11 mouse cellular contexts compared by ENCODE assay signal in the genomic region with DNA sequence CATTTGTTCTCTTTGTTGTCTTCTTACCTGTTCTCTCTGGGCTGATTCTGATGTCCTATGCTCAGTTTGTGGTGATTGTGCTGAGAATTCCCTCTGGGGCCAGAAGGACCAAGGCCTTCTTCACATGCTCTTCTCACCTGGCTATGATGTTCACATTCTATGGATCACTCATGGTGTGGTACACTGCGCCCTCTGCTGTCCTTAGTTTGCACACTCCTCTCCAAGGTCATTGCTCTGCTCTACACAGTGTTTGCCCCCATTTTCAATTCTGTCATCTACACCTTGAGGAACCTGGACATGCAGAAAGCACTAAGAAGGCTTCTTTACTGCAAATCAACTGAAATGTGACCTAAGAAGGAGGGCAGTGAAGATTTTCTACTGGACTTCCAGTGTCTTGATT. TPM values are rescaled to one million over a fixed set of nuclear protein-coding genes. Genes with fewer than 3 reads are reported as not detected.
DNase-seq lines count a peak whose midpoint lies in the region; ATAC-seq and TF ChIP-seq lines count a peak whose summit lies in the region.
"Had no signal": no experiment of that assay in that cellular context is flagged by ENCODE, and none has a peak within 500 bp of the region (broad histone marks: within the 10 kb centered on the region; RNA-seq: fewer than 3 reads in every experiment).

No protein-coding gene starts in this region.

- TF ChIP-seq POLR2A in heart, adult 2 months (IDR thresholded peaks at IDR 0.05; ENCODE audit: insufficient read depth, low read depth, low read length), result no peak
- no peak for TF ChIP-seq POLR2A in thymus, adult 2 months (IDR thresholded peaks at IDR 0.05; ENCODE audit: control insufficient read depth, extremely low read depth, insufficient read depth, low read length, poor library complexity)

- TF ChIP-seq EP300 in heart, adult 2 months (IDR thresholded peaks at IDR 0.05; ENCODE audit: insufficient read depth, low read depth, low read length), result no peak
- no peak for TF ChIP-seq EP300 in stomach, postnatal 0 days (optimal IDR thresholded peaks at IDR 0.05)

- no peaks in the 10 kb centered on the region for H3K4me1 ChIP-seq in heart, adult 2 months (ENCODE audit: control insufficient read depth, insufficient read depth, low read length)
- no peaks in the 10 kb centered on the region for H3K4me1 ChIP-seq in thymus, adult 2 months (replicated peaks; ENCODE audit: control insufficient read depth, insufficient read depth, low read length)
- H3K4me1 ChIP-seq in stomach, postnatal 0 days (replicated peaks; ENCODE audit: control insufficient read depth, insufficient read depth), result no peaks in the 10 kb centered on the region
- H3K4me1 ChIP-seq in hindbrain, embryonic 14.5 days (replicated peaks; ENCODE audit: control insufficient read depth, insufficient read depth, low read length), result no peaks in the 10 kb centered on the region
- H3K4me1 ChIP-seq: heart, embryonic 13.5 days; lung, embryonic 15.5 days had no signal

- DNase-seq in heart, adult 2 months, result no peak
- no peak for DNase-seq in heart, postnatal 4 days
- peak; percentile 42 for DNase-seq in thymus, adult 2 months
- DNase-seq in thymus, adult 18-20 months, result no peak
- peak; percentile 69 for DNase-seq in stomach, postnatal 0 days (ENCODE audit: low spot score)
- DNase-seq in MN1 (ENCODE audit: low spot score), result no peak
- no peak for DNase-seq in hindbrain, embryonic 14.5 days (ENCODE audit: low spot score)

- no peak overlapping the region for H3K9ac ChIP-seq in heart, adult 2 months (ENCODE audit: low read depth, low read length)
- no peak overlapping the region for H3K9ac ChIP-seq in stomach, postnatal 0 days (ENCODE audit: low read length)
- H3K9ac ChIP-seq in hindbrain, embryonic 14.5 days, result no peak overlapping the region
- H3K9ac ChIP-seq: heart, embryonic 13.5 days; lung, embryonic 15.5 days had no signal

- H3K4me2 ChIP-seq in stomach, postnatal 0 days (replicated peaks; ENCODE audit: low read depth), result no peak overlapping the region
- no peak overlapping the region for H3K4me2 ChIP-seq in hindbrain, embryonic 14.5 days (replicated peaks)
- H3K4me2 ChIP-seq: heart, embryonic 13.5 days; lung, embryonic 15.5 days had no signal

- no peak overlapping the region for H3K27ac ChIP-seq in heart, adult 2 months
- H3K27ac ChIP-seq in thymus, adult 2 months (ENCODE audit: control insufficient read depth, insufficient read depth, low read length), result no peak overlapping the region
- H3K27ac ChIP-seq in stomach, postnatal 0 days (replicated peaks), result no peak overlapping the region
- no peak overlapping the region for H3K27ac ChIP-seq in hindbrain, embryonic 14.5 days
- H3K27ac ChIP-seq: heart, embryonic 13.5 days; lung, embryonic 15.5 days had no signal

- no peaks in the 10 kb centered on the region for H3K79me2 ChIP-seq in heart, adult 2 months (replicated peaks; ENCODE audit: control insufficient read depth, insufficient read depth, low read length)

- 12% methylated on average over 1 of the region's 1 CpGs for WGBS in heart, adult 2 months
- 13% methylated on average over 1 of the region's 1 CpGs for WGBS in thymus, adult 2 months
- 0% methylated on average over 1 of the region's 1 CpGs for WGBS in stomach, postnatal 0 days
- 19% methylated on average over 1 of the region's 1 CpGs for WGBS in hindbrain, embryonic 14.5 days

- intact Hi-C loops in heart, adult 2 months (cut with DNase I), result no loop called here

- no peak overlapping the region for H3K4me3 ChIP-seq in heart, adult 2 months
- H3K4me3 ChIP-seq in thymus, adult 2 months (ENCODE audit: control insufficient read depth, insufficient read depth, low read length), result no peak overlapping the region
- H3K4me3 ChIP-seq in stomach, postnatal 0 days (ENCODE audit: low read depth, low read length), result no peak overlapping the region
- no peak overlapping the region for H3K4me3 ChIP-seq in hindbrain, embryonic 14.5 days (replicated peaks; ENCODE audit: low read length)
- H3K4me3 ChIP-seq: heart, embryonic 13.5 days; lung, embryonic 15.5 days had no signal

- peak; percentile 49 for TF ChIP-seq CTCF in heart, adult 2 months (IDR thresholded peaks at IDR 0.05)
- TF ChIP-seq CTCF in thymus, adult 2 months (IDR thresholded peaks at IDR 0.05; ENCODE audit: borderline replicate concordance, control insufficient read depth, extremely low read depth, insufficient read depth, low read length, poor library complexity), result no peak
- TF ChIP-seq CTCF in stomach, postnatal 0 days (IDR thresholded peaks at IDR 0.05; ENCODE audit: low read depth), result peak; percentile 77

- H3K27me3 ChIP-seq in heart, adult 2 months (ENCODE audit: control insufficient read depth, insufficient read depth, low read length), result no peaks in the 10 kb centered on the region
- H3K27me3 ChIP-seq in thymus, adult 2 months (ENCODE audit: control insufficient read depth, insufficient read depth, low read length), result no peaks in the 10 kb centered on the region
- H3K27me3 ChIP-seq in stomach, postnatal 0 days (ENCODE audit: control insufficient read depth, insufficient read depth, low read length), result no peaks in the 10 kb centered on the region
- H3K27me3 ChIP-seq in hindbrain, embryonic 14.5 days (ENCODE audit: control insufficient read depth, insufficient read depth, low read length), result no peaks in the 10 kb centered on the region
- H3K27me3 ChIP-seq: heart, embryonic 13.5 days; lung, embryonic 15.5 days had no signal

- no peaks in the 10 kb centered on the region for H3K36me3 ChIP-seq in heart, adult 2 months (ENCODE audit: control insufficient read depth, insufficient read depth, low read length)
- no peaks in the 10 kb centered on the region for H3K36me3 ChIP-seq in thymus, adult 2 months (ENCODE audit: control insufficient read depth, insufficient read depth, low read length)
- H3K36me3 ChIP-seq in stomach, postnatal 0 days (ENCODE audit: control insufficient read depth, insufficient read depth, low read length), result no peaks in the 10 kb centered on the region
- no peaks in the 10 kb centered on the region for H3K36me3 ChIP-seq in hindbrain, embryonic 14.5 days (replicated peaks; ENCODE audit: control insufficient read depth, insufficient read depth)
- H3K36me3 ChIP-seq: heart, embryonic 13.5 days; lung, embryonic 15.5 days had no signal

- ATAC-seq in granulocyte monocyte progenitor cell, adult 5-6 weeks (replicated peaks; ENCODE audit: poor library complexity, severe bottlenecking), result peak; percentile 68
- no peak for ATAC-seq in stomach, postnatal 0 days (ENCODE audit: low FRiP score, low TSS enrichment)
- ATAC-seq in hindbrain, embryonic 14.5 days (ENCODE audit: low FRiP score), result no peak

- no peaks in the 10 kb centered on the region for H3K9me3 ChIP-seq in stomach, postnatal 0 days (ENCODE audit: control insufficient read depth, low read length)
- H3K9me3 ChIP-seq in hindbrain, embryonic 14.5 days (ENCODE audit: control insufficient read depth, low read length), result no peaks in the 10 kb centered on the region
- H3K9me3 ChIP-seq: heart, embryonic 13.5 days; lung, embryonic 15.5 days had no signal

RNA-seq across cellular contexts. Expression of a gene that starts 13.0 kb away (rescaled TPM):
- total RNA-seq in heart, adult 2 months (2021), result not detected
- polyA plus RNA-seq in heart, adult 2 months (2012; rRNA removed), result not detected in 2 replicates
- total RNA-seq in heart, postnatal 4 days (2021), result not detected
- not detected in 2 replicates for polyA plus RNA-seq in thymus, adult 2 months (2012; rRNA removed)
- not detected in 2 replicates for total RNA-seq in granulocyte monocyte progenitor cell, adult 5-6 weeks (2014; fragmentation: Nextera tagmentation)
- total RNA-seq in granulocyte monocyte progenitor cell, adult 5-6 weeks (2017), result not detected in 2 replicates
- not detected in 2 replicates for polyA plus RNA-seq in stomach, postnatal 0 days (2015; fragmentation: Nextera tagmentation; extraction: Ambion mirVana)
- polyA plus RNA-seq in hindbrain, embryonic 14.5 days (2014; fragmentation: Nextera tagmentation; extraction: Ambion mirVana), result not detected in 2 replicates
- polyA plus RNA-seq: heart, embryonic 13.5 days; lung, embryonic 15.5 days; stomach, embryonic 14.5 days had no signal

RNA-seq across cellular contexts. Expression of a gene that starts 13.4 kb away (rescaled TPM):
- not detected for total RNA-seq in heart, adult 2 months (2021)
- not detected in 2 replicates for polyA plus RNA-seq in heart, adult 2 months (2012; rRNA removed)
- total RNA-seq in heart, postnatal 4 days (2021), result not detected
- not detected in 2 replicates for polyA plus RNA-seq in thymus, adult 2 months (2012; rRNA removed)
- not detected in 2 replicates for total RNA-seq in granulocyte monocyte progenitor cell, adult 5-6 weeks (2014; fragmentation: Nextera tagmentation)
- total RNA-seq in granulocyte monocyte progenitor cell, adult 5-6 weeks (2017), result not detected in 2 replicates
- polyA plus RNA-seq in stomach, postnatal 0 days (2015; fragmentation: Nextera tagmentation; extraction: Ambion mirVana), result not detected in 2 replicates
- polyA plus RNA-seq in hindbrain, embryonic 14.5 days (2014; fragmentation: Nextera tagmentation; extraction: Ambion mirVana), result not detected in 2 replicates
- polyA plus RNA-seq: heart, embryonic 13.5 days; lung, embryonic 15.5 days; stomach, embryonic 14.5 days had no signal

RNA-seq across cellular contexts. Expression of a gene that starts 19.5 kb away (rescaled TPM):
- total RNA-seq in heart, adult 2 months (2021), result 1 to 10 TPM; 3.2 to 3.3 TPM
- polyA plus RNA-seq in heart, adult 2 months (2012; rRNA removed), result 4.9 and 5.0 TPM in 2 replicates
- 1 to 10 TPM; 1.5 to 2.0 TPM for total RNA-seq in heart, postnatal 4 days (2021)
- polyA plus RNA-seq in thymus, adult 2 months (2012; rRNA removed), result 24.2 and 24.3 TPM in 2 replicates
- total RNA-seq in granulocyte monocyte progenitor cell, adult 5-6 weeks (2014; fragmentation: Nextera tagmentation), result 7.3 and 9.4 TPM in 2 replicates
- 16.9 and 23.6 TPM in 2 replicates for total RNA-seq in granulocyte monocyte progenitor cell, adult 5-6 weeks (2017)
- polyA plus RNA-seq in stomach, postnatal 0 days (2015; fragmentation: Nextera tagmentation; extraction: Ambion mirVana), result 4.2 and 4.3 TPM in 2 replicates
- polyA plus RNA-seq in hindbrain, embryonic 14.5 days (2014; fragmentation: Nextera tagmentation; extraction: Ambion mirVana), result 0.90 and 1.8 TPM in 2 replicates

RNA-seq across cellular contexts. Expression of a gene that starts 30.6 kb away (rescaled TPM):
- not detected for total RNA-seq in heart, adult 2 months (2021)
- polyA plus RNA-seq in heart, adult 2 months (2012; rRNA removed), result not detected in 2 replicates
- total RNA-seq in heart, postnatal 4 days (2021), result not detected
- not detected in 2 replicates for polyA plus RNA-seq in thymus, adult 2 months (2012; rRNA removed)
- not detected in 2 replicates for total RNA-seq in granulocyte monocyte progenitor cell, adult 5-6 weeks (2014; fragmentation: Nextera tagmentation)
- total RNA-seq in granulocyte monocyte progenitor cell, adult 5-6 weeks (2017), result not detected in 2 replicates
- polyA plus RNA-seq in stomach, postnatal 0 days (2015; fragmentation: Nextera tagmentation; extraction: Ambion mirVana), result not detected in 2 replicates
- polyA plus RNA-seq in hindbrain, embryonic 14.5 days (2014; fragmentation: Nextera tagmentation; extraction: Ambion mirVana), result not detected in 2 replicates
- polyA plus RNA-seq: heart, embryonic 13.5 days; lung, embryonic 15.5 days; stomach, embryonic 14.5 days had no signal

RNA-seq across cellular contexts. Expression of a gene that starts 32.7 kb away (rescaled TPM):
- total RNA-seq in heart, adult 2 months (2021), result not detected
- not detected in 2 replicates for polyA plus RNA-seq in heart, adult 2 months (2012; rRNA removed)
- total RNA-seq in heart, postnatal 4 days (2021), result not detected
- polyA plus RNA-seq in thymus, adult 2 months (2012; rRNA removed), result not detected in 2 replicates
- total RNA-seq in granulocyte monocyte progenitor cell, adult 5-6 weeks (2014; fragmentation: Nextera tagmentation), result not detected in 2 replicates
- total RNA-seq in granulocyte monocyte progenitor cell, adult 5-6 weeks (2017), result not detected in 2 replicates
- polyA plus RNA-seq in stomach, postnatal 0 days (2015; fragmentation: Nextera tagmentation; extraction: Ambion mirVana), result not detected in 2 replicates
- not detected in 2 replicates for polyA plus RNA-seq in hindbrain, embryonic 14.5 days (2014; fragmentation: Nextera tagmentation; extraction: Ambion mirVana)
- polyA plus RNA-seq: heart, embryonic 13.5 days; lung, embryonic 15.5 days; stomach, embryonic 14.5 days had no signal

Comparison
In these comparisons a context has a peak if more than half of its experiments do, and no peak if none do; other contexts are left out.
1. DNase-seq: peak in thymus, adult 2 months (single experiment) and stomach, postnatal 0 days (single experiment); none in heart, adult 2 months (0 of 2), heart, postnatal 4 days (single experiment), thymus, adult 18-20 months (0 of 2), MN1 (single experiment) and hindbrain, embryonic 14.5 days (single experiment).